Mouse (Mus musculus) intestine, postnatal 0 days (tissue): Measurements from ENCODE around the gene Ttll5. TPM values are rescaled to one million over a fixed set of nuclear protein-coding genes. Genes with fewer than 3 reads are reported as not detected.

Experiments
- ATAC-seq: fragments of 200-750 bp; cut with Nextera tagmentation; 2 replicates; pipeline ENCODE4 v1.8.0; 2017; ENCODE audit warnings: mild to moderate bottlenecking, moderate TSS enrichment, moderate library complexity
- H3K27ac ChIP-seq: fragments of 300-500 bp; sonication (generic); 2 replicates; pipeline ENCODE4 v1.5.1; 2014; ENCODE audit warnings: mild to moderate bottlenecking, low read depth, low read length, moderate library complexity
- H3K27me3 ChIP-seq: fragments of 300-500 bp; sonication (generic); replicated peaks from 2 replicates; pipeline ENCODE4 v1.6.1; 2014; ENCODE audit warnings: low read length, mixed read lengths; ENCODE audit not compliant: control insufficient read depth, insufficient read depth
- H3K36me3 ChIP-seq: fragments of 300-500 bp; sonication (generic); 2 replicates; pipeline ENCODE4 v1.6.1; 2014; ENCODE audit warnings: mild to moderate bottlenecking, moderate library complexity; ENCODE audit not compliant: control insufficient read depth, insufficient read depth
- H3K4me1 ChIP-seq: fragments of 300-500 bp; sonication (generic); replicated peaks from 2 replicates; pipeline ENCODE4 v1.6.1; 2014; ENCODE audit warnings: antibody characterized with exemption, low read length, mixed read lengths; ENCODE audit not compliant: control insufficient read depth, insufficient read depth
- H3K4me2 ChIP-seq: fragments of 300-500 bp; sonication (generic); replicated peaks from 2 replicates; pipeline ENCODE4 v1.6.1; 2014; ENCODE audit warnings: low read depth, mild to moderate bottlenecking, moderate library complexity
- H3K4me3 ChIP-seq: fragments of 300-500 bp; sonication (generic); 2 replicates; pipeline ENCODE4 v1.5.1; 2014; ENCODE audit warnings: low read depth, low read length
- H3K9ac ChIP-seq: fragments of 300-500 bp; sonication (generic); 2 replicates; pipeline ENCODE4 v1.6.1; 2014; ENCODE audit warnings: mild to moderate bottlenecking, low read depth, low read length
- H3K9me3 ChIP-seq: fragments of 300-500 bp; sonication (generic); 2 replicates; pipeline ENCODE4 v1.6.1; 2016; ENCODE audit warnings: mixed run types; ENCODE audit not compliant: control insufficient read depth
- CTCF ChIP-seq: sonication (generic); IDR thresholded peaks from 2 replicates; pipeline ENCODE4 v1.5.1; 2016; ENCODE audit warnings: low read depth, mild to moderate bottlenecking, control low read depth, antibody characterized with exemption, moderate library complexity
- WGBS: fragments of 180-500 bp; shearing (Covaris S2); extraction: QIAGEN DNeasy Blood & Tissue Kit; methylation state at CpG from one replicate; pipeline ENCODE4 v1.1.7; 2014; 5-methylcytosine and 5-hydroxymethylcytosine counted together
- polyA plus RNA-seq: library from polyadenylated mRNA; unstranded; fragments of >200 nt; fragmentation: Nextera tagmentation; extraction: Ambion mirVana; gene quantifications from 2 replicates; pipeline ENCODE4 v1.2.1, GENCODE M21; 2015

Gene Ttll5
- polyA plus RNA-seq, 1 experiment from 2014 or later = 3.3 TPM

DNA sequence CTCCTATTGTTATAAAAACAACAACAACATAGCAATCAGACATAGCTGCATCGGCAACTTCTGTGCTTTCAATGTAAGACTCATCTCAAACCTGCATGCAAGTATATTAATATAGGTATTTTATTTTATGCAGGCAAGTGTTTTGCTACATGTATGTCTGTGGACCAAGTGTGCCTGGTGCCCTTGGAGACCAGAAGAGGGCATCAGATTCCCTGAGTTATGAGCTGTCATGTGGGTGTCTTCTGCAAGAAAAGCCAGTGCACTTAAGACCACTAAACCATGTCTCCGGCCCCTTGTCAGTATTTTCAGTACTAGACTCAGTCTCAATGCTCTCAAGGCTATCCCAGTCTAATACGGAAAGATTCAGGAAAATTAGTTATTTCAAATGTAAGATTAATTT lies 106.3 kb downstream of the Ttll5 start:
- no peak for ATAC-seq
- H3K4me3 ChIP-seq = no peak overlapping the region
- no peak for TF ChIP-seq CTCF
- H3K4me2 ChIP-seq = no peak overlapping the region
- H3K27ac ChIP-seq = no peak overlapping the region
- no peaks in the 10 kb centered on the region for H3K27me3 ChIP-seq
- WGBS = 92% methylated on average over 3 of the region's 3 CpGs
- H3K4me1 ChIP-seq = peaks cover 3% of the 10 kb centered on the region; the same call in 1 of the 2 replicates
- peaks cover 23% of the 10 kb centered on the region for H3K36me3 ChIP-seq
- no peaks in the 10 kb centered on the region for H3K9me3 ChIP-seq
- no peak overlapping the region for H3K9ac ChIP-seq

DNA sequence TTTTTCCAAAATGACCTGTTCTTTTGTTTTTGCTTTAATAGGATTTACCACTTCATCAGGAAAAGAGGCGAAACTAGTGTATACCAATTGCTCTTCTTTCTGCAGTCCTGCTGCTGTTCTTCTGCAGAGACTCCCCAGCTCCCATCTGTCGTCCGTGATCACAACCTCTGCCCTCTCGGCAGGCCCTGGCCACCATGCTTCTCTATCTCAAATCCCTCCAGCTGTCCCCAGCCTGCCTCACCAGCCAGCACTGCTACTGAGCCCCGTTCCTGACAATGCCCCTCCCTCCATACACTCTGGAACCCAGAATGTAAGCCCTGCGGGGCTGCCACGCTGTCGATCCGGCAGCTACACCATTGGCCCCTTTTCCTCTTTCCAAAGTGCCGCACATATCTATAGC lies 108.8 kb downstream of the Ttll5 start:
- H3K9ac ChIP-seq = no peak overlapping the region
- peaks cover 3% of the 10 kb centered on the region; the same call in 1 of the 2 replicates for H3K4me1 ChIP-seq
- H3K36me3 ChIP-seq = peaks cover 17% of the 10 kb centered on the region
- no peak overlapping the region for H3K4me2 ChIP-seq
- 88% methylated on average over 10 of the region's 10 CpGs for WGBS
- no peaks in the 10 kb centered on the region for H3K27me3 ChIP-seq
- no peak for TF ChIP-seq CTCF
- H3K9me3 ChIP-seq = no peaks in the 10 kb centered on the region
- no peak overlapping the region for H3K27ac ChIP-seq
- ATAC-seq = no peak
- H3K4me3 ChIP-seq = no peak overlapping the region

DNA sequence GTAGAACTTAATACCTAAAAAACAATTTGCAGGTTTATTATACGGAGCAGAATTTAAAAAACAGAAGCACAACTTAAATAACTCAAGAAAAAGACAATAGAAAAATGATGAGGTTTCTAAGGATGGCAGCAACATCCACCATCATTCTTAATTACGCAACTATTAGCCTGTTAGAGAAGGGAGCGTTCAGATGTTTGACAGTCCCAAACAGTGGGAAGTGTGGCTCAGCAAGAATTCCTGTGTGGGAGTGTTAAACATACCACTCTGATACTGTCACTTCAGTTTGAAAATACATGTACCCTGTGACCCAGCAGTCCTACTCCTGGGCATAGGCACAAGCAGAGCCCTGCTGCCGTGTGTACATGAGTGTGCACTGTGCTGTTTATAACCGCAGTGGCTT lies 112.9 kb downstream of the Ttll5 start:
- no peak for ATAC-seq
- no peak overlapping the region for H3K4me2 ChIP-seq
- no peaks in the 10 kb centered on the region for H3K9me3 ChIP-seq
- H3K4me3 ChIP-seq = no peak overlapping the region
- TF ChIP-seq CTCF = no peak
- no peak overlapping the region for H3K27ac ChIP-seq
- no peaks in the 10 kb centered on the region for H3K4me1 ChIP-seq
- 90% methylated on average over 5 of the region's 5 CpGs for WGBS
- no peak overlapping the region for H3K9ac ChIP-seq
- no peaks in the 10 kb centered on the region for H3K27me3 ChIP-seq
- peaks cover 17% of the 10 kb centered on the region for H3K36me3 ChIP-seq

DNA sequence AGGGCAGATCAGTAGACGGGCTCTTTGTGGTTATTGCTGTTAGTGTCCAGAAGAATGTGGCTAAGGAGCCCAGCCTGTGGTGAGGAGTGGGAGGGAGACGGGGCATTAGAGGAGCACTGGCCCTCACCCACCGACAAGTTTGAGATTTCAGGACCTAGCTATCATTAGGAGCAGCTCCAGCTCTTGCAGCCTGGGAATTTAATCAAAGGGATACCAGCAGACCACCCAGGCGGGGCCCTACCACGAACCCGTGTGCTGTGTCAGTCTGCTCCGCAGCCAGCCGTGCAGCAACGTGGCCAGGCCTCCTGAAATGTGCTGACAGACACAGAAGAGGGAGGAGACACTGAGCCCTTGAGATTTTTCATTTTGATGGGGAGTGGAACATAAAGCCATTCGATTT lies 119.0 kb downstream of the Ttll5 start:
- Histone ChIP-seq H3K9me3 (no peaks in the 10 kb centered on the region), H3K36me3 (peaks cover 10% of the 10 kb centered on the region; the same call in 1 of the 2 replicates), H3K4me2 (no peak overlapping the region), H3K4me1 (no peaks in the 10 kb centered on the region), H3K27ac (no peak overlapping the region), H3K27me3 (no peaks in the 10 kb centered on the region), H3K4me3 (no peak overlapping the region), H3K9ac (no peak overlapping the region)
- no peak for TF ChIP-seq CTCF
- 67% methylated on average over 10 of the region's 10 CpGs for WGBS
- no peak for ATAC-seq

- Histone ChIP-seq H3K27me3 (no peaks in the 10 kb centered on the region), H3K9me3 (no peaks in the 10 kb centered on the region), H3K9ac (no peak overlapping the region), H3K4me3 (no peak overlapping the region), H3K27ac (no peak overlapping the region), H3K4me1 (no peaks in the 10 kb centered on the region), H3K36me3 (peaks cover 17% of the 10 kb centered on the region; the same call in 1 of the 2 replicates), H3K4me2 (no peak overlapping the region)
- 95% methylated on average over 3 of the region's 3 CpGs for WGBS
- no peak for ATAC-seq
- TF ChIP-seq CTCF = no peak
Measured at GRCm38 (mm10) chr12:85944419-85944818, 120.0 kb downstream of the Ttll5 start.

DNA sequence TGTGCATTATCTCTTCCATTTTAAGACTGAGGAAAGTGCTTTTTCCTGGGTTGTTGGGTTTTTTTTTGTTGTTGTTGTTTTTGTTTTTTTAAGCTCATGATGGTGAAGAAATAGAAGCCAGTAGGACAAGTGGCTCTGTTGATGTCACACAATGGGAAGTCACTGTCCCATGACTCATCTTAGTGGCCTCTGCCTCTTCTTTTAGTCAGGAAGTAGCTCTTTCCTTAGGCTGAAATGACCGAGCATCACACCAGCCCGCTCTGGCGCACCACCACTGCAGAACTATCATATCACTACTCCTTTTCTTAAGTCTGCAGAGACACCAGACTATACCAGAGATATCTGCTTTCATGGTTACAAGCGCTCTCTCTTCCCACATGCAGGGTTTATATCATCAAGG lies 122.7 kb downstream of the Ttll5 start:
- H3K36me3 ChIP-seq = peaks cover 18% of the 10 kb centered on the region; the same call in 1 of the 2 replicates
- no peak overlapping the region for H3K27ac ChIP-seq
- no peaks in the 10 kb centered on the region for H3K27me3 ChIP-seq
- no peak for TF ChIP-seq CTCF
- no peak overlapping the region for H3K4me2 ChIP-seq
- no peak for ATAC-seq
- no peaks in the 10 kb centered on the region for H3K4me1 ChIP-seq
- no peak overlapping the region for H3K4me3 ChIP-seq
- H3K9me3 ChIP-seq = no peaks in the 10 kb centered on the region
- H3K9ac ChIP-seq = no peak overlapping the region
- WGBS = 91% methylated on average over 4 of the region's 4 CpGs

GRCm38 (mm10) chr12:85949667-85950066 lies 125.2 kb downstream of the Ttll5 start:
- H3K9ac ChIP-seq = no peak overlapping the region
- no peak for TF ChIP-seq CTCF
- 82% methylated on average over 6 of the region's 6 CpGs for WGBS

More at GRCm38 (mm10) chr12:85949667-85950066, 125.2 kb downstream of the Ttll5 start:
- no peak for ATAC-seq
- Histone ChIP-seq H3K27ac (no peak overlapping the region), H3K27me3 (no peaks in the 10 kb centered on the region), H3K4me3 (no peak overlapping the region), H3K4me2 (no peak overlapping the region), H3K4me1 (no peaks in the 10 kb centered on the region), H3K9me3 (no peaks in the 10 kb centered on the region), H3K36me3 (peaks cover 15% of the 10 kb centered on the region; the same call in 1 of the 2 replicates)
